Mouse (Mus musculus): Measurements from ENCODE around the gene Flvcr2.

DNA sequence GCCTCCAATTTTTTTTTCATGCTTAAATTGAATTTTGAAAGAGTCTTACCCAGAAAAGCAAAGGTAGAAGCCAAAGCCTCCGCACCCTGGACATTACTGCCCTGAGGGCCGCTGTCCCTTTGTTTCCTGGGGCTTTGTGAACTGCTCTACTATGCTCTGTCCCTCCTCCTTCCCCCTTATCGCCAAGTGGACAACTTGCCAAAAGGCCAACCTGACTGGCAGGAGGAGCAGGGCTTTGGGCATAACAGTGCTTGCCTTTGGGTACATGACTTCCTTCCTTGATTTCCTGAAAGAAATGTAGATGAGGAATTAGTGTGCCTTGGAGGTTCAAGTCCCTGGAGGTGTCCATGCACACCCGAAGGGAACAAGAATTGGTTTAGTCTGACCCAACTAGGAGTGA lies 15.1 kb downstream of the Flvcr2 start:
- TF ChIP-seq HCFC1 (IDR thresholded peaks at IDR 0.05; ENCODE audit: borderline replicate concordance, insufficient read depth, low read length) (no peak), ZNF384 (IDR thresholded peaks at IDR 0.05; ENCODE audit: low read depth, low read length) (no peak), ZC3H11A (IDR thresholded peaks at IDR 0.05; ENCODE audit: borderline replicate concordance, low read depth, low read length) (no peak), MAFK (IDR thresholded peaks at IDR 0.05; ENCODE audit: insufficient read depth, low read depth, low read length) (no peak), CHD2 (IDR thresholded peaks at IDR 0.05; ENCODE audit: low read depth, low read length) (no peak)

Measured in ES-E14 (cell line).